Mouse (Mus musculus) thymus, postnatal 0 days (tissue): ENCODE measurements around the gene Camta2. TPM values are rescaled to one million over a fixed set of nuclear protein-coding genes. Genes with fewer than 3 reads are reported as not detected.
A peak's percentile ranks its signal among the peaks of the same experiment; 100 is the strongest.

ENCODE experiments used
- DNase-seq: peaks from one replicate; pipeline ENCODE4 v3.0.0-alpha.2; 2015; ENCODE audit warnings: low spot score
- polyA plus RNA-seq: library from polyadenylated mRNA; unstranded; fragments of >200 nt; fragmentation: Nextera tagmentation; extraction: Ambion mirVana; gene quantifications from 2 replicates; pipeline ENCODE4 v1.2.1, GENCODE M21; 2015

Gene Camta2
- polyA plus RNA-seq, 1 experiment from 2014 or later = 6.9 TPM

- DNase-seq = no peak
Observed at GRCm38 (mm10) chr11:70649185-70649734, 38.6 kb downstream of the Camta2 start.

- no peak for DNase-seq
Observed at GRCm38 (mm10) chr11:70648512-70648911, 39.4 kb downstream of the Camta2 start.

GRCm38 (mm10) chr11:70647716-70648420, 40.0 kb downstream of the Camta2 start:
- DNase-seq = no peak

- peak; percentile 99 for DNase-seq
Observed at GRCm38 (mm10) chr11:70646691-70647650, 40.9 kb downstream of the Camta2 start, which contains the start of the genes Rnf167 and Slc25a11. Gene Rnf167 (plus strand): TSS chr11:70647235. Gene Slc25a11 (minus strand): TSS chr11:70647479.

- DNase-seq = no peak
Observed at GRCm38 (mm10) chr11:70646259-70646555, 41.7 kb downstream of the Camta2 start.

- no peak for DNase-seq
Observed at GRCm38 (mm10) chr11:70645461-70646258, 42.2 kb downstream of the Camta2 start.

- DNase-seq = no peak
Observed at GRCm38 (mm10) chr11:70644564-70645103, 43.3 kb downstream of the Camta2 start.

- no peak for DNase-seq
Observed at GRCm38 (mm10) chr11:70643051-70643450, 44.9 kb downstream of the Camta2 start.

- DNase-seq = no peak
Observed at GRCm38 (mm10) chr11:70641241-70641640, 46.7 kb downstream of the Camta2 start.

- DNase-seq = no peak
Observed at GRCm38 (mm10) chr11:70639976-70640375, 47.9 kb downstream of the Camta2 start.

- DNase-seq = no peak
Observed at GRCm38 (mm10) chr11:70638714-70639278, 49.1 kb downstream of the Camta2 start, which contains the start of gene Gp1ba. Gene Gp1ba (plus strand): TSS chr11:70639122.

- no peak for DNase-seq
Observed at GRCm38 (mm10) chr11:70638293-70638692, 49.6 kb downstream of the Camta2 start.

- no peak for DNase-seq
Observed at GRCm38 (mm10) chr11:70637764-70638163, 50.1 kb downstream of the Camta2 start.

- DNase-seq = no peak
Observed at GRCm38 (mm10) chr11:70635601-70636000, 52.3 kb downstream of the Camta2 start.

- DNase-seq = no peak
Observed at GRCm38 (mm10) chr11:70630129-70630528, 57.8 kb downstream of the Camta2 start.

- peak; percentile 59 for DNase-seq
Observed at GRCm38 (mm10) chr11:70629557-70629956, 58.3 kb downstream of the Camta2 start.

- DNase-seq = no peak
Observed at GRCm38 (mm10) chr11:70628431-70628830, 59.5 kb downstream of the Camta2 start.

- DNase-seq = no peak
Observed at GRCm38 (mm10) chr11:70626877-70627276, 61.0 kb downstream of the Camta2 start.

- DNase-seq = peak; percentile 68
Observed at GRCm38 (mm10) chr11:70625473-70625872, 62.4 kb downstream of the Camta2 start.

- DNase-seq = no peak
Observed at GRCm38 (mm10) chr11:70623053-70623742, 64.7 kb downstream of the Camta2 start.
